Mouse (Mus musculus) embryonic facial prominence, embryonic 15.5 days (tissue): ENCODE measurements around the gene Enoph1. TPM values are rescaled to one million over a fixed set of nuclear protein-coding genes. Genes with fewer than 3 reads are reported as not detected.

Experiments used
- ATAC-seq: fragments of 200-750 bp; cut with Nextera tagmentation; 2 replicates; pipeline ENCODE4 v1.8.0; 2017; ENCODE audit warnings: low read depth, moderate TSS enrichment; ENCODE audit not compliant: insufficient number of reproducible peaks, low FRiP score, low TSS enrichment
- H3K27ac ChIP-seq: fragments of 300-500 bp; sonication (generic); replicated peaks from 2 replicates; pipeline ENCODE4 v1.5.1; 2015; ENCODE audit warnings: mild to moderate bottlenecking, inconsistent platforms
- H3K27me3 ChIP-seq: fragments of 300-500 bp; sonication (generic); 2 replicates; pipeline ENCODE4 v1.6.1; 2015; ENCODE audit warnings: inconsistent platforms
- H3K36me3 ChIP-seq: fragments of 300-500 bp; sonication (generic); 2 replicates; pipeline ENCODE4 v1.6.1; 2015; ENCODE audit warnings: mild to moderate bottlenecking, inconsistent platforms
- H3K4me1 ChIP-seq: fragments of 300-500 bp; sonication (generic); 2 replicates; pipeline ENCODE4 v1.6.1; 2015; ENCODE audit warnings: inconsistent platforms
- H3K4me2 ChIP-seq: fragments of 300-500 bp; sonication (generic); replicated peaks from 2 replicates; pipeline ENCODE4 v1.6.1; 2015; ENCODE audit warnings: mild to moderate bottlenecking, inconsistent platforms
- H3K4me3 ChIP-seq: fragments of 300-500 bp; sonication (generic); replicated peaks from 2 replicates; pipeline ENCODE4 v1.5.1; 2015; ENCODE audit warnings: mild to moderate bottlenecking, inconsistent platforms
- H3K9ac ChIP-seq: fragments of 300-500 bp; sonication (generic); 2 replicates; pipeline ENCODE4 v1.6.1; 2015; ENCODE audit warnings: inconsistent platforms
- H3K9me3 ChIP-seq: fragments of 300-500 bp; sonication (generic); replicated peaks from 2 replicates; pipeline ENCODE4 v1.6.1; 2016; ENCODE audit warnings: inconsistent platforms
- WGBS: fragments of 180-500 bp; shearing (Covaris S2); methylation state at CpG from one replicate; pipeline ENCODE4 v1.1.7; 2015; 5-methylcytosine and 5-hydroxymethylcytosine counted together
- polyA plus RNA-seq: library from polyadenylated mRNA; unstranded; fragments of >200 nt; fragmentation: Nextera tagmentation; extraction: Ambion mirVana; gene quantifications from 2 replicates; pipeline ENCODE4 v1.2.1, GENCODE M21; 2015

Gene Enoph1
- polyA plus RNA-seq, 1 experiment from 2014 or later: 41.9 TPM

DNA sequence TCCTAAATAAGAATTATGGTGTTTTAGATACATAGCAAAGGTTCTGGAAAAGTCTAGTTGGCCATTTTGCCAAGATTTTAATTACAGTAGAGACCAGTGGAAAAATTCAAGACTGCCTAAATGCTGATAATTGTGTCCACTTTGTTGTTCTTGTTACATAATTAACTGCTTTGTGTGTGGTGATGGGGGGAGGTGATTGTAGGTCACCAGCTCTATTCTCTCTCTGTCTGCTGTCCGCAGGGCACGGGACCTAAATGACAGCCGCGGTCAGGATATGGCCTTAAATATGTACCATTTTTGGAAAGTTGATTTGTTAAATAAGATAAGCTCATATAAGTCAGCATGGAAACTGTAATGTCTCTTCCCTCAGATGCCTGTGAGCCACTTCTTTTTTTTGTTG is 1.5 kb downstream of the Enoph1 start:
- 78% methylated on average over 4 of the region's 4 CpGs for WGBS
- no peaks in the 10 kb centered on the region for H3K9me3 ChIP-seq
- H3K27me3 ChIP-seq: no peaks in the 10 kb centered on the region
- peak overlapping the region; percentile 83; the same call in 1 of the 2 replicates for H3K4me2 ChIP-seq
- no peak overlapping the region; the same call in 1 of the 2 replicates for H3K4me3 ChIP-seq
- no peak overlapping the region for H3K9ac ChIP-seq
- peaks cover 2% of the 10 kb centered on the region; the same call in 1 of the 2 replicates for H3K36me3 ChIP-seq
- ATAC-seq: no peak
- H3K4me1 ChIP-seq: peaks cover 32% of the 10 kb centered on the region
- H3K27ac ChIP-seq: no peak overlapping the region

DNA sequence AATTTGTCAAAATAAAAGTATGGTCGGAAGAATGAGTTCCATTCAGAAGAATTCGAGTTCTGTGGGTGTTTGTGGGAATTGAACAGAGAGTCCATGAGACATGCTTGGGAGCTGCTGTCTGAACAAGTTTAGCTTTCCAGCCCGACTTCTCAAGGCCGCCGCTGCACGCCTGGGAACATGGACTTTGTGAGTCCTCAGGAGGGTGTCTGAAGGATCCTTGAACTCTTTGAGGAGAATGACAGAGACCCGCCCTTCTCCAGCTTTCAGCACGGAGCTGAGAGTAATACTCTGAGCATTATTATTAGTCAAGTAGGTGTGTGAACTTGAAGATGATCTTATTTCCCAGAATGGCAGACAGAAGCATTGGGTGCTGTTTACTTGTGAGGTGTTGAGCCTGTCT is 2.7 kb downstream of the Enoph1 start:
- no peak overlapping the region for H3K27ac ChIP-seq
- H3K27me3 ChIP-seq: no peaks in the 10 kb centered on the region
- no peak overlapping the region for H3K4me3 ChIP-seq
- no peak overlapping the region for H3K9ac ChIP-seq
- ATAC-seq: no peak
- no peak overlapping the region for H3K4me2 ChIP-seq
- H3K9me3 ChIP-seq: no peaks in the 10 kb centered on the region
- peaks cover 30% of the 10 kb centered on the region for H3K4me1 ChIP-seq
- H3K36me3 ChIP-seq: no peaks in the 10 kb centered on the region
- WGBS: 84% methylated on average over 8 of the region's 8 CpGs

DNA sequence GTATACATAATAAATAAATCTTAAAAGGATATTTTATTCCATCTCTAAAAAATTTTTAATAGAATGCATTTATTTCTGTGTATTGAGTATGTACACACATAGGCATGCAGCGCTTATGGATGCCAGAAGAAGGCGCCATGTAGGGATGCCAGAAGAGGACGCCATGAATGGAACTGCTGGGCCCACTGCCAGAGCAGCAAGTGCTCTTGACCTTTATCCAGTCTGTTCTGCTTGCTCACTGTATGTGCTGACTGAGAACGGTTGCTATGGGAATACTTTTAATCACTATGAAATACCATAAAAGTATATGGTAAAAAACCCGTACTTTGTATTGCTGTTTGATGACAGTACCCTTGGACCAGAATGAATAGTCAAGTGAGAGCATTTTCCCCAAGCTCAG is 3.6 kb downstream of the Enoph1 start:
- Histone ChIP-seq H3K36me3 (no peaks in the 10 kb centered on the region), H3K4me1 (peaks cover 30% of the 10 kb centered on the region), H3K4me3 (no peak overlapping the region), H3K9me3 (no peaks in the 10 kb centered on the region), H3K9ac (no peak overlapping the region), H3K27ac (peak overlapping the region; percentile 36; the same call in 1 of the 2 replicates), H3K27me3 (no peaks in the 10 kb centered on the region), H3K4me2 (no peak overlapping the region)
- no peak for ATAC-seq
- 82% methylated on average over 5 of the region's 5 CpGs for WGBS

DNA sequence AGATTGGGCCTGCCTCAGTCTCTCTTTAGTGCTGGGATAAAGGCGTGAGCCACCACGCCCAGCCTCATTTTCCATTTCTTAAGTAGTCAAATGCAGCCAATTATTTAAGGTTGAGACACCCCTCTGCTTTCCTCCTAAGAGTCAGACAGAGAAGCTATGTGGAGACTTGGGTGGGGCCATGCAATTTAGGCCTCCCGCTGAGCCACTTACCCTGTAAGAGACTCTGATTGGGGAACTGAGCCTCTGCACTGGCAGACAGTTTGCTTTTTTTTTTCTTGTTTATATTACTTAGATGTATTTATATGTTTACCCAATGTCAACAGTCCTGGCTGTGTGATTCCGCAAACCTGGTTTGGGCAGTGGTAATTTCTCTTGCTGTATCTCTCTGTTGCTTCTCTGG is 4.2 kb downstream of the Enoph1 start:
- H3K27ac ChIP-seq: peak overlapping the region; percentile 36
- no peak overlapping the region for H3K4me3 ChIP-seq
- WGBS: 71% methylated on average over 4 of the region's 4 CpGs
- H3K27me3 ChIP-seq: no peaks in the 10 kb centered on the region
- H3K4me1 ChIP-seq: peaks cover 32% of the 10 kb centered on the region
- no peaks in the 10 kb centered on the region for H3K36me3 ChIP-seq
- ATAC-seq: no peak
- H3K9me3 ChIP-seq: no peaks in the 10 kb centered on the region
- H3K9ac ChIP-seq: no peak overlapping the region
- no peak overlapping the region for H3K4me2 ChIP-seq

DNA sequence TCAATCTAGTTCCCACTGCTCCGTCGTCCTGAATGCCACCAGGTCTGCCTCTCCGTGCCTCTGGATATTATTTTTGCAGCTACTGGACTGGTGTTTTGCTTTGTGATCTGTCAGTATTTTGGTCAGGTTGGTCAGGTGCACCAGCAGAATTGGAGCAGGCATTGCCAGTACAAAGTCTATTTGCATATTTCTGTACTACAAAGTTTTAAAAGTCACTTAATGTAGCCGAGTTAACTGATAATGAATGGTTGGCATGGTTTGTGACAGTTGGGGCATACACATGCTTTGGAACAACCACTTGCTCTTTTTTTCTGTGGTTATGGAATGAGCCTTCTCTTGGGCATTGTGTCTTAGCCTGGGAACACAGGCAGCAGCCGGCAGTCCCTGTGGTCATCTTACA is 4.8 kb downstream of the Enoph1 start:
- no peak overlapping the region for H3K4me3 ChIP-seq
- peaks cover 32% of the 10 kb centered on the region for H3K4me1 ChIP-seq
- no peak overlapping the region; the same call in 1 of the 2 replicates for H3K27ac ChIP-seq
- H3K27me3 ChIP-seq: no peaks in the 10 kb centered on the region
- H3K36me3 ChIP-seq: no peaks in the 10 kb centered on the region
- ATAC-seq: no peak
- WGBS: 77% methylated on average over 5 of the region's 5 CpGs
- no peak overlapping the region for H3K9ac ChIP-seq
- H3K4me2 ChIP-seq: no peak overlapping the region
- H3K9me3 ChIP-seq: no peaks in the 10 kb centered on the region

DNA sequence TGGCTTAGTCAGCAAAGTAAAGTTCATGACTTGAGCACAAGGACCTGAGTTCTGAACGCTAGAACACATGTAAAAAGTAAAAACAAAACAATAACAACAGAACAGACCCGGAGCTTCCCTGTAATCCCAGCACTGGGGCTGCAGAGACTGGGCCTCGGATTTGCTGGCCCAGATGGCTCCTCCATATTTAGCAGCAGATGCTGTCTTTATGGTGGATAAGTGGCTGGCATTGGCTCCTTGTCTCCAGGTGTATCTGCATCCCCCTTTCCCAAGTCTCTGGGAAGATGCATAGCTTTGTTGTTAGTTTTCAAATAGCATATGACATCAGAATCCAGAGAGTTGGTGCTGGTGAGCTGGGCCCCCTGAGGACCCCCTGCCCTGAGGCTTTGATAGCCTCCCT is 6.3 kb downstream of the Enoph1 start:
- no peak overlapping the region for H3K9ac ChIP-seq
- WGBS: 80% methylated on average over 3 of the region's 3 CpGs

DNA sequence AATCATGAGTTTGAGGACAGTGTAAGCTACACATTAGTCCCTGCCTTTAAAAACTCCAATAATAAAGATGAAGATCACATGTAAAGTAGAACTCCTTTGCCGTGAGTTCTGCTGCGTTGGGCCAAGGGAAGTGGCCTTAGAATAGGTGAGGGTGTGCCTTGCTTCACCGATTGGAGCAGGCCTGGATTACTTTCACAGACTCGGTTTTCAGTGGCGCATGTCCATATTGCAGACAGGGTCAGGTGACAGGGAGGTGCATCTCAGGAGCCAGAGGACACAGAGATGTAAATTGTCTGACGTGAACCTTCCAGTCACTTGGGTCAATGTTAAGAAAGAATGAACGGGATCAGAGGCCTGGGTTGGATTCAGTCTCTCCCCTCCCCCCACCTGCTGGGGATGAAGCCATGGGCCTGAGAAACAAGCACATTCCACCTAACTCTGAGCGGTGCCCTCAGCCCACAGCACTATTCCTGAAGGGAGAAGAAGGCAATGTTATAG is 7.4 kb downstream of the Enoph1 start:
- H3K36me3 ChIP-seq: no peaks in the 10 kb centered on the region
- no peak overlapping the region for H3K4me3 ChIP-seq
- no peaks in the 10 kb centered on the region for H3K27me3 ChIP-seq
- no peak for ATAC-seq
- 65% methylated on average over 8 of the region's 8 CpGs for WGBS
- H3K9me3 ChIP-seq: no peaks in the 10 kb centered on the region
- no peak overlapping the region for H3K9ac ChIP-seq
- H3K4me1 ChIP-seq: peaks cover 26% of the 10 kb centered on the region
- no peak overlapping the region for H3K27ac ChIP-seq
- H3K4me2 ChIP-seq: no peak overlapping the region

More for the DNA sequence above, 6.3 kb downstream of the Enoph1 start:
- H3K4me2 ChIP-seq: no peak overlapping the region
- no peaks in the 10 kb centered on the region for H3K9me3 ChIP-seq
- no peaks in the 10 kb centered on the region for H3K36me3 ChIP-seq
- no peak overlapping the region for H3K4me3 ChIP-seq
- no peaks in the 10 kb centered on the region for H3K27me3 ChIP-seq
- H3K4me1 ChIP-seq: peaks cover 26% of the 10 kb centered on the region
- no peak overlapping the region for H3K27ac ChIP-seq
- no peak for ATAC-seq

DNA sequence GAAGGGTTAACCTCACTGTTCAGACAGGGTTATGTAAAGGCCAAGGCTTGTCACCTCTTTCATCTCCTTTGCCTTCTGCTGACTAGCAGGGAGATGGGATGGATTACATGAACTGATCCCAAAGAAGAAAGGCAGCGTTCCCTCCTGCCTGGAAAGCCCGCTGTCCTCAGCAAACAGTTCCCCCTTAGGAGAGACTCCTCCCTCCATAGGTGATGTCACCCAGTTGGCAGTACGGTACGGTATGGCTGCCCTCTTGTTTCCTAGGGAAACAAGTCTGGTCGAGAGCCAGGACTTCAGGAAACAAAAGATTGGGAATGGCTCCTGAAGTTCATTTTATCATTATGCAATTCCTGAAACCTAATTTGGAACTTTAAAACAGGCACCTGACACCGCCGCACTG is 8.1 kb downstream of the Enoph1 start:
- no peak overlapping the region for H3K4me2 ChIP-seq
- H3K9ac ChIP-seq: no peak overlapping the region
- H3K9me3 ChIP-seq: no peaks in the 10 kb centered on the region
- ATAC-seq: no peak
- H3K27me3 ChIP-seq: no peaks in the 10 kb centered on the region
- WGBS: 62% methylated on average over 7 of the region's 7 CpGs
- no peaks in the 10 kb centered on the region for H3K36me3 ChIP-seq
- H3K4me3 ChIP-seq: no peak overlapping the region
- no peak overlapping the region for H3K27ac ChIP-seq
- peaks cover 26% of the 10 kb centered on the region for H3K4me1 ChIP-seq

DNA sequence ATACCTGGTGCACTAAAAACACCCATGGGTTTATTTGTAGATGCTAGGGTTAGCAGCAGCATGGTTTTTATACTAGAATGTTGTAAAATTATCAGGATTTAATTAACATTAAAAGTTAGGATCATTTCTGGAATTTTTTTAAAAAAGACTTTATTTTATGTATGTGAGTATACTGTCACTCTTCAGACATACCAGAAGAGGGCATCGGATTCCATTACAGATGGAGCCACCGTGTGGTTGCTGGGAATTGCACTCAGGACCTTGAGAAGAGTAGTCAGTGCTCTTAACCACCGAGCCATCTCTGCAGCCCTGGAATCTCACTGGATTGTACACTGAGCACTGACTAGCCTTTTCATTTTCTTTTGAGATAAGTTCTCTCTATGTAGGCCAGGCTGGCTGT is 10.1 kb downstream of the Enoph1 start:
- 89% methylated on average over 3 of the region's 3 CpGs for WGBS
- ATAC-seq: no peak
- Histone ChIP-seq H3K4me3 (no peak overlapping the region), H3K27me3 (no peaks in the 10 kb centered on the region), H3K9me3 (no peaks in the 10 kb centered on the region), H3K27ac (no peak overlapping the region), H3K9ac (no peak overlapping the region), H3K4me1 (peaks cover 20% of the 10 kb centered on the region), H3K4me2 (no peak overlapping the region), H3K36me3 (no peaks in the 10 kb centered on the region)

DNA sequence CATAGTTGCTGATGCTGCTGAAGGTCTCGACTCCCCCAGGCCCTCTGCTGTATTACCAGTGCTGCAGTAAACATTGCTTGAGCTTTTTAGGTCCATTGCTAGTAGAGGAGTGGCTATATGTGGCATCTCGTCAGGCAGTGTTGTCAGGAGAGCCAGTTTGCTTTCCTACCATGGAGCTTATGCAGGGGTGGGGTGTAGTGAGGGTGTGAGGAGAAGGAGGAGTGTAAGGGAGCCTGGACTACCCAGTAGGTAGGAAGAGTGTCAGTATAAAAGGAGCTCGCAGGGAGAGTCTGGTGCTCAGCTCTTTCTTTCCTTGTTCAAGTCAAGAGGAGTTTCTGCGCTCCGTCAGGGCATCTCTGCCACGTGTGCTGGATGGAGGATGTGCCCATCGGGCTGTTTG is 12.9 kb downstream of the Enoph1 start:
- H3K27ac ChIP-seq: no peak overlapping the region
- no peak overlapping the region for H3K9ac ChIP-seq
- H3K4me1 ChIP-seq: peaks cover 10% of the 10 kb centered on the region; the same call in 1 of the 2 replicates
- WGBS: 85% methylated on average over 7 of the region's 7 CpGs
- no peaks in the 10 kb centered on the region for H3K27me3 ChIP-seq
- H3K4me3 ChIP-seq: no peak overlapping the region
- no peaks in the 10 kb centered on the region for H3K36me3 ChIP-seq
- no peak for ATAC-seq
- no peak overlapping the region for H3K4me2 ChIP-seq
- no peaks in the 10 kb centered on the region for H3K9me3 ChIP-seq

DNA sequence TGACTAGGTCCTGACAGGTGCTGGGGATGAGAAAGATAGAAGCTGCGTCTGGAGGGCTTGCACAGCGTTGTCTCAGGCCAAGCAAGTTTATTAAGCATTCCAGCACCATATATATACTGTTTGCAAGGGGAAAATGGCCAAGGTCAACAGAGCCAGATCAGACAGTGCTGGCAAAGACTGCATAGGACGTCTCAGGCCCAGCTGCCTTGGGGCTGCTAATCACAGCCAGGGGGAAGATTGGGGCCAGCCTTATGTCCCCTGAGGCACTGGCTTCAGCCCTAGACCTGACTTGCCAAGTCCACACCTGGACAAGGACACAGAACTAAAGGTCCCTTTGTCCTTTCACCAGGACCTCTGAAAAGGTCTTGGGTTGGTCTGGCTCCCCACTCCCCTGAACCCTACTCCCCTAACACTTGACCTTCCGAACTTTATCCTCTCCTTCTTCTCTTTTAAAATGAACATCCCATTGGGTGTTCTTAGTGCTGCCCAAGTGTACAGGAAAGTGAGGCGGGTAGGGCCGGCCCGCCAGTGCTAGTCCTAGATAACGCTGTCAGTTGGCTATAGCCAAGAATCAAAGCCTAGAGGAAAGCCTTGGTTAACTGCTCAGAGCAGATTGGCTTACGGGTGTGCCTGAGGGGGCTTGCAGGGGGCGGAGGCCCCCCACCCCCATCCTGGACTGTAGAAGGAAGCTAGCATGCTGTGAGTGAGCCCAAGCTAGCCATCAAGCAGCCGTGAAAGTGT is 15.2 kb downstream of the Enoph1 start:
- no peaks in the 10 kb centered on the region for H3K27me3 ChIP-seq
- H3K36me3 ChIP-seq: peaks cover 3% of the 10 kb centered on the region; the same call in 1 of the 2 replicates
- no peak overlapping the region for H3K27ac ChIP-seq
- no peak overlapping the region for H3K9ac ChIP-seq
- peaks cover 11% of the 10 kb centered on the region; the same call in 1 of the 2 replicates for H3K4me1 ChIP-seq
- no peak overlapping the region for H3K4me3 ChIP-seq
- no peaks in the 10 kb centered on the region for H3K9me3 ChIP-seq
- ATAC-seq: no peak
- 81% methylated on average over 11 of the region's 11 CpGs for WGBS
- H3K4me2 ChIP-seq: no peak overlapping the region
